Mouse (Mus musculus) limb, embryonic 14.5 days (tissue): ENCODE results near the gene Cachd1. TPM values are rescaled to one million over a fixed set of nuclear protein-coding genes. Genes with fewer than 3 reads are reported as not detected.

Experiments used
- ATAC-seq: fragments of 200-750 bp; cut with Nextera tagmentation; 2 replicates; pipeline ENCODE4 v1.8.0; 2017; ENCODE audit warnings: low read depth, moderate number of reproducible peaks, moderate TSS enrichment; ENCODE audit not compliant: low FRiP score
- DNase-seq: peaks from one replicate; pipeline ENCODE4 v3.0.0-alpha.2; 2015; ENCODE audit warnings: low spot score
- H3K27ac ChIP-seq: fragments of 300-500 bp; sonication (generic); replicated peaks from 2 replicates; pipeline ENCODE4 v1.5.1; 2014; ENCODE audit warnings: low read depth, mild to moderate bottlenecking, low read length, moderate library complexity, mixed read lengths
- H3K27me3 ChIP-seq: fragments of 300-500 bp; sonication (generic); 2 replicates; pipeline ENCODE4 v1.6.1; 2014; ENCODE audit warnings: low read length, mixed read lengths; ENCODE audit not compliant: control insufficient read depth, insufficient read depth
- H3K36me3 ChIP-seq: fragments of 300-500 bp; sonication (generic); 2 replicates; pipeline ENCODE4 v1.6.1; 2014; ENCODE audit warnings: mild to moderate bottlenecking, low read length, moderate library complexity, mixed read lengths; ENCODE audit not compliant: control insufficient read depth, insufficient read depth
- H3K4me1 ChIP-seq: fragments of 300-500 bp; sonication (generic); 2 replicates; pipeline ENCODE4 v1.6.1; 2014; ENCODE audit warnings: antibody characterized with exemption, low read length, mixed read lengths; ENCODE audit not compliant: control insufficient read depth, insufficient read depth
- H3K4me2 ChIP-seq: fragments of 300-500 bp; sonication (generic); replicated peaks from 2 replicates; pipeline ENCODE4 v1.6.1; 2014; ENCODE audit warnings: low read depth, mild to moderate bottlenecking, low read length, moderate library complexity; ENCODE audit not compliant: severe bottlenecking
- H3K4me3 ChIP-seq: fragments of 300-500 bp; sonication (generic); replicated peaks from 2 replicates; pipeline ENCODE4 v1.5.1; 2014; ENCODE audit warnings: low read length
- H3K9ac ChIP-seq: fragments of 300-500 bp; sonication (generic); 2 replicates; pipeline ENCODE4 v1.6.1; 2014; ENCODE audit warnings: mild to moderate bottlenecking, low read depth, low read length, moderate library complexity; ENCODE audit not compliant: severe bottlenecking
- H3K9me3 ChIP-seq: fragments of 300-500 bp; sonication (generic); 2 replicates; pipeline ENCODE4 v1.6.1; 2016; ENCODE audit warnings: low read length; ENCODE audit not compliant: control insufficient read depth
- POLR2A ChIP-seq: fragments of 200-500 bp; IDR thresholded peaks from 2 replicates; pipeline ENCODE4 v1.8.0; 2012; ENCODE audit warnings: inconsistent platforms, mild to moderate bottlenecking, moderate library complexity, borderline replicate concordance; ENCODE audit not compliant: insufficient read depth, insufficient read length; ENCODE audit errors: extremely low read depth
- WGBS: fragments of 180-500 bp; shearing (Covaris S2); extraction: QIAGEN DNeasy Blood & Tissue Kit; methylation state at CpG from one replicate; pipeline ENCODE4 v1.1.7; 2014; 5-methylcytosine and 5-hydroxymethylcytosine counted together
- polyA plus RNA-seq, 2 experiments: library from polyadenylated mRNA; depleted of rRNA in 1 of 2; stranded (reverse) in 1 of 2; unstranded in 1 of 2; fragments of >200 nt; fragmentation: Nextera tagmentation in 1 of 2; extraction: Ambion mirVana in 1 of 2; gene quantifications; 2 replicates each; pipeline versions ENCODE4 v1.2.1 to v1.2.3; 2012 to 2014

The Cachd1 gene
- polyA plus RNA-seq, 2 experiments, result 37.3 to 103 TPM

- Histone ChIP-seq H3K9me3 (no peaks in the 10 kb centered on the region), H3K4me1 (peaks cover 16% of the 10 kb centered on the region), H3K4me3 (no peak overlapping the region), H3K4me2 (no peak overlapping the region), H3K27me3 (no peaks in the 10 kb centered on the region), H3K9ac (no peak overlapping the region), H3K27ac (no peak overlapping the region), H3K36me3 (no peaks in the 10 kb centered on the region)
- DNase-seq (no peak), ATAC-seq (no peak)
- 60% methylated on average over 5 of the region's 5 CpGs for WGBS
- no peak for TF ChIP-seq POLR2A
Observed at GRCm38 (mm10) chr4:100790176-100790575, 13.7 kb downstream of the Cachd1 start.

- H3K4me2 ChIP-seq, result no peak overlapping the region
- H3K9me3 ChIP-seq, result no peaks in the 10 kb centered on the region
- TF ChIP-seq POLR2A, result no peak
- peaks cover 30% of the 10 kb centered on the region for H3K4me1 ChIP-seq
- no peak overlapping the region for H3K4me3 ChIP-seq
- H3K36me3 ChIP-seq, result no peaks in the 10 kb centered on the region
- WGBS, result 16% methylated on average over 2 of the region's 2 CpGs
- no peak overlapping the region for H3K9ac ChIP-seq
- no peak for DNase-seq
- ATAC-seq, result no peak
- H3K27ac ChIP-seq, result no peak overlapping the region
- no peaks in the 10 kb centered on the region for H3K27me3 ChIP-seq
Observed at GRCm38 (mm10) chr4:100793147-100793546, 16.7 kb downstream of the Cachd1 start.

- 8% methylated on average over 5 of the region's 5 CpGs for WGBS
- DNase-seq (no peak), ATAC-seq (no peak)
- Histone ChIP-seq H3K27me3 (no peaks in the 10 kb centered on the region), H3K9me3 (no peaks in the 10 kb centered on the region), H3K4me2 (no peak overlapping the region), H3K9ac (no peak overlapping the region), H3K4me3 (no peak overlapping the region), H3K27ac (no peak overlapping the region), H3K4me1 (peaks cover 34% of the 10 kb centered on the region), H3K36me3 (no peaks in the 10 kb centered on the region)
- no peak for TF ChIP-seq POLR2A
Observed at GRCm38 (mm10) chr4:100795523-100795922, 19.0 kb downstream of the Cachd1 start.

- no peak overlapping the region for H3K4me2 ChIP-seq
- 78% methylated on average over 14 of the region's 14 CpGs for WGBS
- no peak overlapping the region for H3K27ac ChIP-seq
- H3K27me3 ChIP-seq, result no peaks in the 10 kb centered on the region
- no peak overlapping the region for H3K9ac ChIP-seq
- H3K36me3 ChIP-seq, result no peaks in the 10 kb centered on the region
- peaks cover 20% of the 10 kb centered on the region for H3K4me1 ChIP-seq
- H3K4me3 ChIP-seq, result no peak overlapping the region
- TF ChIP-seq POLR2A, result no peak
- no peak for ATAC-seq
- H3K9me3 ChIP-seq, result no peaks in the 10 kb centered on the region
- no peak for DNase-seq
Observed at GRCm38 (mm10) chr4:100800730-100801442, 24.4 kb downstream of the Cachd1 start.

- WGBS, result 42% methylated on average over 3 of the region's 3 CpGs
- no peak overlapping the region for H3K27ac ChIP-seq
- no peak for DNase-seq
- H3K27me3 ChIP-seq, result no peaks in the 10 kb centered on the region
- H3K4me2 ChIP-seq, result no peak overlapping the region
- no peak overlapping the region for H3K4me3 ChIP-seq
- H3K36me3 ChIP-seq, result no peaks in the 10 kb centered on the region
- ATAC-seq, result no peak
- TF ChIP-seq POLR2A, result no peak
- H3K9me3 ChIP-seq, result no peaks in the 10 kb centered on the region
- no peak overlapping the region for H3K9ac ChIP-seq
- peaks cover 17% of the 10 kb centered on the region; the same call in 1 of the 2 replicates for H3K4me1 ChIP-seq
Observed at GRCm38 (mm10) chr4:100801443-100801786, 24.9 kb downstream of the Cachd1 start.
